Mouse (Mus musculus): ENCODE data around the gene Dlk2. TPM values are rescaled to one million over a fixed set of nuclear protein-coding genes. Genes with fewer than 3 reads are reported as not detected.

The Dlk2 gene
- 10 to 100 TPM; 50.7 to 71.8 TPM for total RNA-seq (2021)

DNA sequence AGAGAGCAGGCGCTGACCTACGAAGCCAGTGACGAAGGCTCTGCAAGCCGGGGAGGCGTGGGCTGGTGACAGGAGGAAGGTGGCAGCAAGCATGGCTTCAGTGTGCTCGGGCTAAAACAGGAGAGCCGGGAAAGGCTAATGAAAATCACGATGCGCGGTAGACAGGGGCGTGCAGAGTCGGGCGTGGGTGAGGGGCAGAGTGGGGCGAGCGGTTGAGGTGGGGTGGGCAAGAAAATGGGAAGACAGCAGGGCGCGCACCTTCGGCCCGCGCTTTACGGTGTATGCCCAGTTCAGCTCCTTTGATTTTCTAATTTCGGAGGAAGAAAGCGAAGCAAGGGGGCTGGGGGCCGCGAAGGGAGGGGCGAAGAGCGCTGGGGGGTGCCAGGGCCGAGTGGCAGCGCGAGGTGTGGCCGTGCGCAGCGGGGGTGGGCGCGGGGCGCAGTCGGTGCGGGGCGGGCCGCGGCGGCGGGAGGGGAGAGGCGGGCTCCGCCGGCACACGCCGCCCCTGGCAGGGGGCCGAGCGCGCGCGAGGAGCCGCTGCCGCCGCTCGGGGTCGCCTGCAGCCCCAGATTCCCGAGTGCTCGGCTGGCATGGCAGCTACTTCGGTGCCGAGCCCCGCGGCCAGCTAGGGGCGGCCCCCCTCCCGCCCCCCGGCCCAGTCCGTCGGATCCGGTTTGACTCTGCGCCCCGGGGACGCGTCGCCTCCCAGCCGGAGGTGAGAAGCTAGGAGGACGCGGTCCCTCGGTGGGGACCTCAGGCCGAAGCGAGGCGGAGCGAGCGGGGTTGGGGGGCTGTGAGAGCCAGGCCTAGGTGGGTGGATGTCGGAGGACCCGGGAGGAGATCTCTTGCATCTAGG, at the start of gene Dlk2:
Gene Dlk2, plus strand, starts transcription at position 58 of the 856 bp plus-strand sequence.
- intact Hi-C loops (cut with DNase I), result loop anchor here (2.0 kb wide), 1 partner anchor 31 kb away; no protein-coding TSS in a partner anchor
- peak; percentile 69 to 80 for DNase-seq (ENCODE audit: low spot score in 2 of 2)

DNA sequence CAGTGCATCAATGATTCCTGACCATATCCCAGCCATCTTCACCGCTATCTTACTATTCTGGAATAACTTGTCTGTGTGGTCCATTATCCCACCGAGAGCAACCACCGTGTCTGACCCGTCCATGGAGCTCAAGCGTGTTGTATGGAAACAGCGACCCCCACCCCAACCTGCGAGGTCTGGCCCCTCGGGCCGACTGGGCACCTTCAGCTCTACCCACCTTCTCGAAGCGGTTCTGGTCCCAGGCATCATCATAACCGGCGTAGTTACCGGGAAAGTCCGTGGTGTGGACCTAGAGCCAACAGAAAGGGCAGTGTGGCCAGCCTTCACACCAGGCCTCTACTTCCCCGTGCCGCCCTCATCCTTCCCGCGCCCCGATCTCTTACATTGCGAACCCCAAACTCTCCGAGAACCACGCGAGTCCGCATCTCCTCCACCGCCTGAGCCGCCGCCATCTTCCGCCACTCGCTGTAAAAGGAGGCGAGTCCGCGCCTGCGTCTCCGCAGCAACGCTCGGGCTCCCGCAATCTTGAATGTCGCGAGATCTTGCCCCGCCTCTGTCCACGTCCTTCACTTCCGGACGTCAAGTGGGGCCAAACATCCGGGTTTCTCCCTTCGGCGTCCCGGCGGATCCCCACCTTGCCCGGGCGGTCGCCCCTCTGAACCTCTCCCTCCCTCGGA, 49.6 kb upstream of the Dlk2 start, which contains the start of the genes Polr1c and Yipf3:
Gene Polr1c, minus strand, starts transcription at position 543 of the 677 bp plus-strand sequence.
Gene Yipf3, plus strand, starts transcription at position 569 of the 677 bp plus-strand sequence.
- DNase-seq (ENCODE audit: low spot score in 2 of 2), result peak; percentile 95 to 97
- intact Hi-C loops (cut with DNase I), result no loop called here

DNA sequence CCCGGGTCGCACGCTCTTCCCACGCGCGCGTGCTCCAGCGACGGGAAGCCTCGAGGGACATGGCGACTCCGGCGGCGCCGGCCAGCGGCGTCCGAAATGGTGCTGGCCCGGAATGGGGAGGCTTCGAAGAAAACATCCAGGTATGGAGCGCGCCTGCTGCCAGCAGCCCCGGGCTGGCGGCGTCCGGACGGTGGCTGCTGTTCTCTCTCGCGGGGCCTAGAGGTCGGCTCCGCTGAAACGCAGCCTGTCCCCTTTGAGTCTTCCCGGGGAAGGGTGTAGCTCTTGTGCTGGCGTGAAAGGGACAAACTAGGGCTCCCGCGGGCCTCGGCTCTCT, 49.1 kb upstream of the Dlk2 start:
- intact Hi-C loops (cut with DNase I), result no loop called here
- DNase-seq (ENCODE audit: low spot score in 2 of 2), result no peak

DNA sequence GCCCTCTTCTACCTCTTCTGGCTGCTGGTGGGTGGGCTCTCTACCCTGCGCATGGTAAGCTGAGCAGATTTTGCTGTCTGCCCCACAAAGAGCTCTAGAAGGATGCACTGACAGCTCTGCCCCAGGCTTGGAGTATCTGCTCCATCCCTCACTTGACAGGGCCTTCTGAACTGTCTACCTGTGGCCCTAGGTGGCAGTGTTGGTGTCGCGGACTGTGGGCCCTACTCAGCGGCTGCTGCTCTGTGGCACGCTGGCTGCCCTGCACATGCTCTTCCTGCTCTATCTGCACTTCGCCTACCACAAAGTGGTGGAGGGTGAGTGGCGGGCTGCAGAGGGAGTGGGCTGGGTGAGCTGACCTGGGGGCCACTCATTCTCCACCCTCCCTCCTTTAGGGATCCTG, 46.0 kb upstream of the Dlk2 start:
- intact Hi-C loops (cut with DNase I), result no loop called here
- DNase-seq (ENCODE audit: low spot score in 2 of 2), result no peak

DNA sequence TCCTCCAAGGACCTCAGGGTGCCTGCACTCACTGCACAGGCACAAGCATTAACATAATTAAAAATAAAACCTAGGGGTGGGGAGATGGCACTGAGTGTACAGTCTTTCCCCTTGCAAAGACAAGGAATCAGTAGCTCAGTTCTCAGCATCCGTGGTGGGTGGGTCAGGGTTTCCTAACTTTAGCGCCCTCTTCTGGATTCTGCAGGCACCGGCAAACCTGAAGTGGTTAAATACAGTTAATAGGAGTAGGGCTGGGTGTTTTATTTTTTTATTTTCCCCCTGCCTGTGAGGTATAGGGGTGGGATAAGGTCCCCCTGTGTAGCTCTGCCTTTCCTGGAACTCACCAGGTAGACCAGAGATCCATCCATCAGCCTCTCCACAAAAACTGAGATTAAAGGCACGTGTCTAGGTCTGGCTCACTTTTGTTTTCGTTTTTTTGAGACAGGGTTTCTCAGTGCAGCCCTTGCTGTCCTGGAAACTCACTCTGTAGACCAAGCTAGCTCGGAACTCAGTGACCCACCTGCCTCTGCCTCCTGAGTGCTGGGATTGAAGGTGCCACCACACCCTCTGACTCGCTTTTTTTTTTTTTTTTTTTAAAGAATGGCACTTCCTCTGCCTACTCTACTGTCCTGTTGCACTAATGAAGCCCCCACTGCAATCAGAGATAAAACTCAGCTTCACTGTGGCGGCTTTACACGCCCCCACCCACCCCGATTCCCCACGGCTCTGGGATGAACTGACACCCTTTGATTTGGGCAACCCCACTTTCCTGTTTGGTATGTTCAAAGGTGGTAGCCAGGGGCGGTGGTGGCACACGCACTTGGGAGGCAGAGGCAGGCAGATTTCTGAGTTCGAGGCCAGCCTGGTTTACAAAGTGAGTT, 44.4 kb upstream of the Dlk2 start:
- DNase-seq (ENCODE audit: low spot score in 2 of 2), result no peak
- intact Hi-C loops (cut with DNase I), result no loop called here

DNA sequence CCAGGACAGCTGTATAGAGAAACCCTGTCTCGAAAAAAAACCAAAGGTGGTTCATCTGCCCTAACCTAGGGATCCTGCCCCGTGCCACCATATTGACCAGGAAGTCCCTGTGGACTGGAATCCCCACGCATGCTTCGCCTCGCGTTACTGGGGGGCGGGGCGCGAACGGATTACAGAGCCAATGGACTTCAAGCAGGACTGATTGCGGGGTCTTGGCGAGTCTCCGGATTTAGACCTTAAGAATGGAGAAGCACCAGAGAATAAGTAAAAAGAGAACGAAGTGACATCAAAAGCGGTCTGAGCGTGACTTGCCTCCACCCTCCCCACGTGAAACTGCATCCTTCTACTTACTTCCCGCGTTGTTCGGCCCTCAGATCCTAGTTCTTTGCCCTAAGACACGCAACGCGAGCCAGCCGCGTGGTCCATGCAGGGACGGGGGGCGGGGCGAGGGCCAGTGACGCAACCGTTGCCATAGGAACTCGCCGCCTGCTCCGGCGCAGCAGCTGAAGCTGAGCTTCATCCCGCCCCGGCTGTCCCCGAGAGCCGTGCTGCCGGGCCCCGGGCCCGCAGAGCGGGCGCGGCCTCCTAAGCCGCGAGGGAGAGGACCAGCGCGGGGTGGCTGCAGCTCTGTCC, 43.7 kb upstream of the Dlk2 start, which contains the start of gene Lrrc73:
Gene Lrrc73, plus strand, starts transcription at position 80 of the 633 bp plus-strand sequence.
- intact Hi-C loops (cut with DNase I), result no loop called here
- peak; percentile 93 to 94 for DNase-seq (ENCODE audit: low spot score in 2 of 2)

DNA sequence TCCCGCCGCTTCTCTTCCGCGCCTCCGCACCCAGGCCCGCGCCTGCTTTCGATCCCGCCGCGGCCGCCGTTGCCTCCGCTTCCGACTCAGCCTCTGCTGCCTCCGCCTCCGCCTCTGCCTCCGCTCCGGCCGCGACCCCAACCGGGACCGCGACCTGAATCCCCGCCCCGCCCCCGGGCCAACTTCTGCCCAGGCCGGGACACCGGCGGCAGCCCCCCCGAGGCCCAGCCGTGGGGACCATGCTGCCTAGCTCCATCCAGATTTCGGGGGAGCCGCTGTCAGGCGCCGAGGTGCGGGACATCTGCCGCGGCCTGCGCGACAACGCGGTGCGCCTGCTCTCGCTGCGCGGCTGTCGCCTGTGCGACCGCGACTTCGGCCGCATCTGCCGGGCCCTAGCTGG, 43.1 kb upstream of the Dlk2 start:
- DNase-seq (ENCODE audit: low spot score in 2 of 2), result no peak
- intact Hi-C loops (cut with DNase I), result no loop called here

DNA sequence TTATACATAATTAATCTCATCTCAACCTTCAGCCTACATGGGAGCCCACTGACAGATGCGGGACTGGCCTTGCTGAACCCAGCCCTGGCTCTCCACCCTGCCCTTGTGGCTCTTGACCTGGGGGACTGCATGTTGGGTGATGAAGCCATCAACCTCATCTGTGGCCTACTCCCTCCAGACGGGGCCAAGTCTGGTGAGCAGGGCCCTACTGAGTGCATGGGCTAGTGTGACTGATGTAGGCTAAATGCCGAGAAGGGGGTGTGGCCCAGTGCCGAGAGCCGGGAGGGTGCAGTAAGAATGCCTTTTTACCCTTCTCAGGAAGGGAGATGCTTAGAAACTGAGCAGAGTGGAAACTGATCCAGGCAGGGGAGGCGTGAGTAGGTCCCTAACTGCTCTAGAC, 42.1 kb upstream of the Dlk2 start:
- no peak for DNase-seq (ENCODE audit: low spot score in 2 of 2)
- intact Hi-C loops (cut with DNase I), result no loop called here

DNA sequence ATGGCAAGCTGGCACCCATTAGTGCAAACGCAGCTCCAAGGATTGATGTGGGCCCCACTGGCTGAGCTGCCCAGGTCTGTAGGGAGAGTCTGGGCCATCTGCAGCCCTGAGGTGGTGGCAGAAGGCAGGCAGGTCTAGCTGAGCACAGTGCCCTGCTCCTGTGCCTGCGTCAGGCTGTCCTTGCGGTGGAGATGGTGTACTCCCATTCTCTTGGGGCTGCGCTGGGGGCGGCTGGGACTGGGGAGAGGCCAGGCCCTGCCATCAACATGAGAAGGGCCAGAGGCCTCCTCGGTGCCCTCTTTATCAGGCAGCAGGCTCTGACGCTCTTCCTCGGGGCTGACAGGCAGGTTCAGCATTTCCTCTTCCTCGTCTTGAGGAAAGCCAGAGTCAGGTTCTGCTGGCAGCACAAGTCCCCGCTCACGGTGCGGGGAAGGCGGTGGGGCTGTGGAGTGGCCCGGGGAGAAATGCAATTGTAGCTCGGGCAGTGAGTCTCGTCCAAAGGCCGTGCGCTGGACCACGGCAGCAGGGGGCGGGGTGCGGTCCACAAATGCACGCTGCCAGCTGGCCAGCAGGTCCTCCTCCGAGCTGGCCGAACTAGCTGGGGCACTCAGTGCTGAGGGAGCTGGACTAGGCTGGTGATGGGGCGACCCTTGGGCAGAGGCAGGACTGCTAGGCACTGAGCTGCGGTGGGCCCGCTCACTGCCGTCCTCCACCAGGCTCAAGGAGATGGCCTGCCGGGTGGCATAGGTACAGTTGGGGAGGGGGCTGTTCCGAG, 38.8 kb upstream of the Dlk2 start:
- intact Hi-C loops (cut with DNase I), result no loop called here

DNA sequence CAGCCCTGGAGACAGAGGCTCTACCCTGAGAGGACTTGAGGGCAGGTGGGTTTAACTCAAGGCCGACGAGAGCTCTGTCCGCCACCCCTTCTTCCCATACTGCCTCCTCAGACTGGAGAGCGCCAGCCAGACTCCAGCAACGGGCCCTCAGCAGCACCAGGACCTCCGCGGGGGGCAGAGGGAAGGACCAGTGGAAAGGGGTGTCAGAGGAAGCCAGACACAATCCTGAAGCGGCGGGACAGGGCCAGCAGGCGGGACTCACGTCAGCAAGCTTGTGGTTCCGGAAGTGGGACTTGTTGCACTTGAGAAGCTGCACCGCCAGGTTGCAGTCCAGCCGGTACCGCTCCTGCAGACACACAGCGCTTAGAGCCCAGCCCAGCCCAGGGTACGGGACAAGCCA, 37.5 kb upstream of the Dlk2 start:
- intact Hi-C loops (cut with DNase I), result loop anchor here (5.0 kb wide), 1 partner anchor 253 kb away; no protein-coding TSS in a partner anchor
- DNase-seq (ENCODE audit: low spot score in 2 of 2), result no peak

More for the DNA sequence above, 38.8 kb upstream of the Dlk2 start:
- peak in 1 of 2 experiments; percentile 3 for DNase-seq (ENCODE audit: low spot score in 2 of 2)

DNA sequence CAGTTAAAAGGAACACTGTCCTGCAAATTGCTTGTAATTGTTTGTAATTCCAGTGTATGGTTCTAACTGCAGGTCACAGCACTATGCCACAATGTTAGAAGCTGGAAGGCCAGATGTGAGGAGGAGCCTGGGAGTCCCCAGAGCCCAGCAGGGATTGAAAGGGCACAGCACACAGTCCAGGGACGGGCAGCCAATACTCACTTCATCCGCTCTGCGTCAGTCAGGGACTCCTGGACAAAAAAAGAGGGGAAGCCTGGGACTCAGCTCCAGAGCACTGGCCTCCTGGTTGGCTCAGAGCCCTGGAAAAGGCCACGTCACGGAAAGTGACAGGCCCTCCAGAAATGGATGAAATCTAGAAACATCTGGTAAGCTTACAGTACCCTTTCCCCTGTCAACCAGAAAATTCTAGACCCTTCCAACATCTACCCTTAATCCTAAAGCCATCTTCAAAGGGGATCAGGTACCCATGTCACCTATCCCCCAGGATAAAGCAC, 35.0 kb upstream of the Dlk2 start:
- intact Hi-C loops (cut with DNase I), result loop anchor here (5.0 kb wide), 1 partner anchor 250 kb away; no protein-coding TSS in a partner anchor
- no peak for DNase-seq (ENCODE audit: low spot score in 2 of 2)

DNA sequence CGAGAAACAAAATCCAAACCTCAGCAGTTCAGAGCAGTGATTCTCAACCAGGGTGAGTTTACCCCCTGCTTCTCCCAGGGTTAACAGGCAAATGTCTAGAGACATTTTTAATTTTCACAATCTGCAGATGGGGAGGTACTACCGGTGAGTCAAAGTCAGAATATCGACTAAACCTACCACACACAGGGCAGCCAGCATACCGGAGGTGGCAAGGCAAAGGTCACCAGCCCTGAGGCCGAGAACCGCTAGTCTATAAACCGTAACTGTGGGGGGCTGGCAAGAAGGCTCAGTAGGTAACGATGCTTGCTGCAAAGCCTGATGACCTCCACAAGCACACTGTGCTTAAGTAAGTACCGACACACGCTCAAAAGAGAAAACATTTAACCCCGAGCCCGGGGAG, 31.7 kb upstream of the Dlk2 start:
- intact Hi-C loops (cut with DNase I), result loop anchor here (5.0 kb wide), 1 partner anchor 122 kb away; no protein-coding TSS in a partner anchor
- DNase-seq (ENCODE audit: low spot score in 2 of 2), result no peak

DNA sequence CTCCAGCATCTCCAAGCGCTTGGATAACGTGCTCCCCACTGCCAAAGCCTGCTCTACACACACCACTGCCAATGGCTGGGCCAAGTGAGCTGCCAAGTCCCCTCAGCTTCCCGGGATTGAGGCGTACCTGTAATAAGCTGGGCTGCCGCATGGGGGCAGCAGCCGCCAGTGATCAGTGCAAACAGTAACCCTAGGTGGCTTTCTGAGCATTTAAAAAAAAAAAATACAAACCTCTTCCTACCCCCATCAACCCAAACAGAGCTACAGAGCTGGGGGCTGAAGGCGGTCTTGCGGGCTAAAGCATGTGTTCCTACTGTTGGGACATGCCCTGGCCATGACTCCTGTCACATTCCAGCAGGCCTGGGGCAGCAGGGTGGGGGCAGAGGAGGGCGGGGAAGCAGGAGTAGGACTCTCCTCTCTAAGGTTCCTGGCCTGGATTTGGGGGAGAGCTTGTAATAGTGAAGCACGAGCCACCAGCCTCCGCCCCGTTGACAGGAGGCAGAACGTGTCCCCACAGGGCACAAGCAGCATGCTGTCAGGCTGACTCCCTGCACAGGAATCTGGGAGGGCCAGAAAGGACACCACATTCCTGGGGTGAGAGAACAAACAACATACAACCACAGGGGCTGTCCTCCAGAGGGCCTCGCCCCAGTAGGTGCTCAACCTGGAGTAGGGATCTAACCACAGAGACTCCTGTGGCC, 31.2 kb upstream of the Dlk2 start:
- intact Hi-C loops (cut with DNase I), result loop anchor here (2.0 to 5.0 kb wide), 2 partner anchors 33 to 121 kb away; no protein-coding TSS in a partner anchor
- peak; percentile 82 to 85 for DNase-seq (ENCODE audit: low spot score in 2 of 2)

DNA sequence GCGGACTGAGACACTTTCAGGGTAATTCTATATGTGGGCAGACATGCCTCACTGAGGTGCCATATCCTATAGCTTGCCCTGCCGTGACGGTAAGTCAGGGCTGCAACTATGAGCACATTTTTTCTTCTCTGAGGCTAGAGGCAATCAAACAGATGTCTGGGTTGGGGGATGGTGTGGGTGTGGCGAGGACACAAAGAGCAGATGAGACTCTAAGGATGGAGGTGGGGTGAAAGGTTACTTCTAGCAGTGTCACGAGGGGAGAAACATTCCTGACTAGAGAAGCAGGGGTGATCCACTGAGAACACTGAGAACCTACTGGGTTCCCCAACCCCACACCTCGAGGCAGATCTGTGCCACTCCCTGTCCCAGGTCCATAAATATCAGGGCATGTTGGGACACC, 30.2 kb upstream of the Dlk2 start:
- intact Hi-C loops (cut with DNase I), result loop anchor here (2.0 to 5.0 kb wide), 2 partner anchors 32 to 120 kb away; no protein-coding TSS in a partner anchor
- no peak for DNase-seq (ENCODE audit: low spot score in 2 of 2)

DNA sequence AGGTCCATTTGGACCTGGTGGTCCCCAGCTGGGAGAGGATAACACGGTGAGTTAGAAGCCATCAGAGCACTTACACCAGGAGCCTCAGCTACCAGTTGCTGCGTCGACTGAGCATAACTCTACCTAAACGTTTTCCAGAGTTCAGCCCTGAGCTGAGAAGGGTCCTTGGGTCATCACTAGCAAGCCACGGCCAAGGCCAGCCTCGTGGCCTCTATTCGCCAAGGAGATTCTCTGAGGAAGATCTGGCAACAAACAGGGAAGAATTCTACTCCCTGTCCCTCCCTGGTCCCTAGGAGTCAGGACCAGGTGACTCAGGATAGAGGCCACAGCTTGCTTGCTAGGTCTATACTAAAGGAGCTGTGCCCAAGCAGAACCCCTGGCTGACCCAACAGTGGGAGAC, 29.7 kb upstream of the Dlk2 start:
- DNase-seq (ENCODE audit: low spot score in 2 of 2), result no peak

DNA sequence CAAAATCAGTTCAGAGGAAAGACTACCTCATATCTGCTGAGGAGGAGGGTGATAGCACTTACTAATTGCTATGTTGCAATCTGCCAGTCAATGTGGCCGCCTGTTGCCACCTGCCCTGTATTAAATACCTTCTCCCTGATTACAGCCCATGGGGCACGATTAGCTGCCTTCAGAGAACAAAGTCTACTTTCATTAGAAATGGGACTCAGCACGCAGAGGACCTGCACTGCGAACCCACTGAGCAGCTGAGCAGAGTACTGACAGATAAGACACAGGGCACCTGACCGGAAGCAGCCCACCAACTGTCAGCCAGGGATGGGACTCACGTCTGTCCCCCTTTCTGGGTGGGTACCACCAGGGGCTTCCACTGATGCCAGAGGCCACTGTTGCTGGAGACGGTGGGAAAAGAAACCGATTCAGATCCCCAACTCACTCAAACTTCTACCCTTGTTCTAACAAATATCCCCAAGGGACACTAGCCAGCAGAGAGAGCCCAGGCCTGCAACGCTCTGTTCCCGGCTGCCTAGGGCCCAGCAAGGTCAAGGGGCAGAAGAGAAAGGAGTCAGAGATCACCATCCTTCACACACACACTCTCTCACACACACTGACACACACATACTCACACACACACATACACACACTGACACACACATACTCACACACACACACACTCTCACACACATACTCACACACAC, 29.0 kb upstream of the Dlk2 start:
- intact Hi-C loops (cut with DNase I), result loop anchor here (5.0 kb wide), 1 partner anchor 119 kb away; no protein-coding TSS in a partner anchor
- DNase-seq (ENCODE audit: low spot score in 2 of 2), result no peak

More for the DNA sequence above, 29.7 kb upstream of the Dlk2 start:
- intact Hi-C loops (cut with DNase I), result loop anchor here (2.0 to 5.0 kb wide), 2 partner anchors 31 to 120 kb away; no protein-coding TSS in a partner anchor
